Mouse (Mus musculus) lung, postnatal 14 days (tissue): Measurements from ENCODE around the gene Slc17a5.
"Not testable (repeated sequence)": the region's sequence is repeated elsewhere in the genome, so short reads cannot be mapped to it uniquely, and the experiment has no call there.

ENCODE experiments used
- DNase-seq: peaks from one replicate; pipeline ENCODE4 v3.0.0; 2021

The Slc17a5 gene

DNA sequence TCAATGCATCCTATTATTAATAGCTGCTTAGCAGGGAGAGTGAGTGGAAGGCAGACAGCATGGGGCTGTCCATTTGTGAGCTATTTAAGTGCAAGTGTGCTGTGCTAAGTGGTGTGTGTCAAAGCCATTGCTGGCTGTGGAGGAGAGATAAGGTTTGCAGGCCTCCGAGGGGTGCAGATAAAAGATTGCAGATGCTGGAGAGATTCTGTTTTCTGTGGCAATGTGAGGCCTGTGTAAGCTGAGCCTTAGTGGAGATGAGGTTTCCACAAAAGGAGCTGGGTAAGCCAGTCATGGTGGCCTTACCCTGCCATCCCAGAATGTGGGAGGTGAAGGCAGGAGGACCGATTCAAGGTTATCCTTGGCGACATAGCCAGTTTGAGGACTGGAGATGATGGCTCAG lies 71.7 kb downstream of the Slc17a5 start:
- DNase-seq: no peak

DNA sequence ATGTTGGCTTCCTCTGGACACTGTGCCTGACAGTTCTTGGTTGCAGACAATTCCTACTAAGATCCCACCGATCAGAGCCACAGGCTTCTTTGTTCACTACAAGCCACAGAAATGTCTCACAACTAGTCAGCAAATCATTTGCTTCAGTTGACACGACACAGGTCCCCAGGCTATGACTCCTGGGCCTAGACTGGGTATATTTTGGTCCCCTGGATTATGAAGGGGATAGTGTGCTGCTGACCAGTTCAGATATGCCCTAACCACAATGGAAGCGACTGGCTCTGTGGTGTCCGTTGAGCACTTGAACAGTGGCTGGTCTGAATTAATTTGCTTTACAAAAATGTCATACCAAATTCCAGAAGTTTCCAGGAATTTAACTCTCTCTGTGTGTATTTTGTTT lies 73.2 kb downstream of the Slc17a5 start:
- no peak for DNase-seq

DNA sequence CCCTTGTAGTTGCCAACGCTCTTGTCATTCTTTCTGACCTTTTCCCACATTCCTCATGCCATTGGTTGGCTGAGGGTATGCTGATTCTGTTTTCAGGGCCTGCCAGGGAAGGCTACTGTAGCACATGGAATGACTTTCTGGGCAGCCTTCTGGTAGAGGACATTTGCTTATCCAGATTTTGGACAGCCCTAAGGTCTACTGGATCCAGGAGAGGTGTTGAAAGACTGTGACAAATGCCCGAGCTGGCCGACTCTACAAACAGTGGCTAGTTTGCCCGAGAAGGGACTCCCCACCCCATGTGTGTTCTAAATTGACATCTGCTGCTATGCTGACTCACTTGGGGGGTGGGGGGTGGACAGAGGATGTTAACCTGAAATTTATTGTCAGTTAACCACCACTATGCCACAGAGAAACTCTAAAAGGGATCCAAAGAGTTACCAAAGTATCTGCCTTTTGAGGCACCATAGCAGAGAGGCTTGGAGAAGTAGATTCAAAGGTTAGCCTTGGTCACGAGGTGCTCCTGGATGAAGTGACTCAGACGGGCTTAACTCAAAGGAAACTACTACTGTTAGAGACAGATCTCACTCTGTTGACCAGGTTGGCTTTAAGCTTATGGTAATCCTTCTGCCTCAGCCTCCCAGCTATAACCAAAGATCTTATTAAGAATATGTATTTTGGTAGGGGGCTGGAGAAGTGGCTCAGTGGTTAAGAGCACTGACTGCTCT lies 73.9 kb downstream of the Slc17a5 start:
- no peak for DNase-seq

DNA sequence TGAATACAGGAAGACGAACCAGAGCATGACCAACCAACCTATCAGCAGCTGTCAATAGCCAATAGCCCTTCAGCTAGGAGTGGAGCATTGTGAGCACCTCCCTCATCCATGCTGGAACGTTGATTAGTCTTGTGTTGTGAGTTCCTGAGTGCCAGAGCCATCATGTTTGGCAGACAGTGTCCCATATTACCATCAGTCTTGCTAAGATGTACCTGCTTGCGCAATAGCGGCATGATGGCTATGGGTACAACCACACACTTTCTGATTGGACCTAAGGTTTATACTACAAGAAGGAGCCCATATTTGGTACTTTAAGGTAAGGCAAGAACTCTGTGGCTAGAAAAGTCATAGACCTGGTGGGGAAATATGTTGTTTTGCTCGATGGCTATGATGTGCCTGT lies 76.1 kb downstream of the Slc17a5 start:
- DNase-seq: no peak

DNA sequence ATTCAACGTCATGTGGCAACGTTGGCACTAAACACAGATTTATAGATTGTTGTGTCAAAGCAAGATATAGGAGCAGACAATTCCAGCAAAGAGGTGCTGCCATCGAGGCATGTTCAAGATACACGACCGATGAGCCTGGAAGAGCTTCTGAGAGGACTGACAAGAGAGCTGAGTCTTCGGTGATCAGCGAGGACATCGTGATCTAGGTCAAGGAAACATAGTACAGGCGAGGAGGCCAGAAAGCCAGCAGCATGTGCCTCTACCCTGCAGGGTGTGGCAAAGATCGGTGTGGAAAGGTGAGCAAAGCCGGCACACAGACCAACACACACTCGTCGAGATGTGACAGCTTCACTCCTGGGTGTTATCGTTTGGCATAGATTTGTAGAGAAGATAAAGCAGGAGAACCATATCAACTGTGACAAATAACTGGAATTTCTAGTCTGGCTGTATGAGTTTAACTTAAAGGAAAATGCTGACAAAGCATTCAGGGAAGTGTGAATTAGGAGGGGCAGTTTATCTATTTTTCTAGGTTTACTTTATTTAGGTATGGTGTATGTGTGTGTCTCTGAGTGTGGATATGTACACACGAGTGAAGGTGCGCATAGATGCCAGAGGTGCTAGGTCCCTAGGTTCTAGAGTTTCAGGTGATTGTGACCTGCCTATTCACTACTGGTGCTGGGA lies 79.6 kb downstream of the Slc17a5 start:
- DNase-seq: no peak

DNA sequence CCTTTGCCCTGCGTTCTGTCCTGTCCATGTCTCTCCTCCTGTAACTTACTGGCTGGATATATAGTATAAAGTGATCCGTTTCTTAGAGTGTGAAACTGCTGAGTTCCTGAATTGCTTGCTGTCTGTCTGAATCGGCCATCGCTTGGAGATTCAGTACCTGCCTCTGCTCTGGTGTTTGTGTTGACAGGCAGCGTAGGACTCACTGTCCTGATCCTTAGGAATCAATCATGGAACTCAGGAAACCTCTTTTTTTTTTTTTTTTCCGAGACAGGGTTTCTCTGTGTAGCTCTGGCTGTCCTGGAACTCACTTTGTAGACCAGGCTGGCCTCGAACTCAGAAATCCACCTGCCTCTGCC lies 81.1 kb downstream of the Slc17a5 start:
- DNase-seq: no peak

DNA sequence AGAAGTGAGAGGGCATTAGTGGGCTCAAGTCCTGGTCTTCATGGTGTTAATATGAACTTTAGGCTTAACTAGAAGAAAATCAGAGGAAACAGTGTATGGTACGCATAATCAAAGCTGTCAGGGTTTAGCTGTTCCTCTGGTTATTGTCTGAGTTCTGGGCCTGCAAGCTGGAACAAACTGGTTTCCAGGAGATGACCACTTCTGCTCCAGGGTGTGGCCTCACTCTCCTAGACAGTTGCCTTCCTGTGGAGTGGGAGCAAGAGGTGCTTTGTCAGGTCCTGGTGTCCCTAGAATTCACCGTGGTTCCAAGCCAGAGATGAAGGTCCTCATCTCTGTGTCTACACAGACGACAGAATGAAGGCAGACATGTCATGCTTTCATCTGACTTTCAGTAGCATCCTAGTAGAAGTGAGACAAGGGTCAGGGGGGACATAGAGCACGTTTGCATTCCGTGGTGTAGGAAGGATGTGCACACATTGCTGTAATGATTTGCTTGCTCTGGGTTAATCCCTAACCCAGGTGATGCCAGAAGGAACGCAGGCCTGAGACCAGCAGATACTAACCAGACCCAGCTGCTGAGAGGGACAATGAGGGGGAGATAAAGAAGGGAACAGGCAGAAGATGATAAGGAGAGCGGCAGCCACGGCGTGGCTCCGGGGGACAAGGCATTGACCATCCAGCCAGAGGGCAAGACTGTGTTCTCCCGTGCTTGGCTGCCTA lies 81.7 kb downstream of the Slc17a5 start:
- no peak for DNase-seq

DNA sequence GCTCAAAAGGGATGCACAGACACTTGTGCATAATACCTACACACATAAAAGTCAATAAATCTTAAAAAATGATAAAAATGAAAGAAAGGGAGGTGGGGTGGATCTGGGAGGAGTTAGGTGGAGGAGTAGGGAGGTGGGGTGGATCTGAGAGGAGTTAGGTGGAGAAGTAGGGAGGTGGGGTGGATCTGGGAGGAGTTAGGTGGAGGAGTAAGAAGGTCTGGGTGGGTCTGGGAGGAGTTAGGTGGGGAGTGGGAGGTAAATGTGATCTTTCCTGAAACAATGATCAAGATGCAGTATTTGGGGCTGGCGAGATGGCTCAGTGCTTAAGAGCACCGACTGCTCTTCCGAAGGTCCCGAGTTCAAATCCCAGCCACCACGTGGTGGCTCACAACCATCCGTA lies 82.6 kb downstream of the Slc17a5 start:
- DNase-seq: no peak

DNA sequence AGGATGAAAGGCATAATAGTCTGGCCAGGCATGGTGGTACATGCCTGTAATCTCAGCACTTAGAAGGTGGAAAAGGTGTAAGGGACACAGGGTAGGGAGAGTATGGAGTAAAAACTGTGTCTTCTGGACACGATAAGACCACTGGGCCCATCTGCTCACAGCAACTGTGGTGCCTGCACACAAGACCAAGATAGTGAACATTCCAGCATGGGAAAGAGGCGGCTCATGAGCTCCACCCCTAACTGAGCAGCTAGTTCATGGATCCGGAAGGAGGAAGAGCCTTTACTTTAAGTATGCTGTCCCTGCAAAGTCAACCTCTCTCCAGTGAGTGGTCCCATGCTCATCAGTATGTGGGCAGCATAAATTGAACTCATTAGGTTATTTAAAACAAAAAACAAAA lies 83.2 kb downstream of the Slc17a5 start:
- DNase-seq: no peak

DNA sequence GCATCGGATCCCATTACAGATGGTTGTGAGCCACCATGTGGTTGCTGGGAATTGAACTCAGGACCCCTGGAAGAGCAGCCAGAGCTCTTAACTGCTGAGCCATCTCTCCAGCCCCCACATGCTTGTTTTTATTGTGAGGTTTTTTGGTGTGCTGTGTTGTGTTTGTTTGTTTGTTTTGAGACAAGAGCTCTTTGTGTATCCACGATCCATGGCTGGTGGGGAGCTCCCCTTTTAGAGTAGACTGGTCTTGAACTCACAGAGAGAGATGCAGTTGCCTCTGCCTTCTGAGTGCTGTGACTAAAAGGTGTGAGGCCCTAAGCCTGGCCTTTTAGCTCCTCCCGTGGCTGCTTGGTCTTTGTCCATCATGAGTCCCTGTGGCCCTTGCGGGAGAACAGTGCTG lies 83.7 kb downstream of the Slc17a5 start:
- no peak for DNase-seq

DNA sequence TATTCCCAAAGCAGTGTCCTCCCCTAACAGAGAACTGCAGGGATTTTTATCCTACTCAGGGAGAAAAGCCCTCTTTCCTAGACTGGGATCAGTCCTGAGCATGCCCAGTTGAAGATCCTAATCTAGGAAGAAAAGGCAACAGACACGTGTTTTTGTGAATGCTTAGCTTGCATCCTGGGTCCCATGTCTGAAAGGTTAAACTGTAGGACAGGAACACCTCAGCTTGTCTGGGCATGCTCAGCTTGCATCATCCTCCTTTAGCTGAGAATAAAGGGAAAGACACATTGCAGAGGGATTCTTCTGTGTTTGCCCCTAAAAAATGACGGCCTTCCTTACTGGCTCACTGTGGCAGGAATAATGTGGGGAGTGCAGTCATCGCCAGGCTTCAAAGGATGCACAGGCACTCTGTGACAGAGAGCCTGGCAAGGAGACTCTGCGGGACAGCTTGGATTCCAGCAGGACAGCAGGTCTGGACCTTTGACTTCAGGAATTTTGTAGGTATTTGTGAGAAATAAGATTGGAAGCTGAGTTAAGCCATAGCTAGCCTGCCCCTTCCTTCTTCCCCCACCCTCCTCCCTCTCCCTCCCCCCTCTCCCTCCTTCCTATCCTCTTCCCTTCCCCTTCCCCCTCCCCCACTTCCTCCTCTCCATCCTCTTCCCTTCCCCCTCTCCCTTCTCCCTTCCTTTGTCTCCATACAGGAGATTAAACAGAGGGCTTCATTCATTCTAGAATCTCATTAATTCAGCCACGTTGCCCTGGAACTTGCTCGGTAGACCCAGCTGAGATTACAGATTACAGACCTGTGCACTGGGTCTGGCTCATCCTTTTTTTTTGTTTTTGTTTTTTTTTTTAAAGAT lies 84.4 kb downstream of the Slc17a5 start:
- DNase-seq: no peak

DNA sequence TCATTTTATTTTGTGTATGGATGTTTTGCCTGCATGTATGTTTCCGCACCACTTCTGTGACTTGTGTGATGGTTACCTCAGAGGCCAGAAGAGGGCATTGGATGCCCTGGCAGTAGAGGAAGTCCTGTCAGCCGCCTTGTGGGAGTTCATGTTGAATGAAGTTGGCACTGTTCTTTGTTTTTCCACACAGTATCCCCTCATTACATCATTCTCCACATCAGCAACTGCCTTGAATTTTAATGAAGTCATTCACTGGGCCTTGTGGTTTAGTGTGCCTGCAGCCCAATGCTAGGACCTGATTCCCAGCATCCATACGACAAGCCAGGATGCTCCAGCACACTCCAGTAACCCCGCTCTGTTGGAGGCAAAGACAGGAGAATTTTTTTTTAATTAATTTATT lies 86.6 kb downstream of the Slc17a5 start:
- no peak for DNase-seq

DNA sequence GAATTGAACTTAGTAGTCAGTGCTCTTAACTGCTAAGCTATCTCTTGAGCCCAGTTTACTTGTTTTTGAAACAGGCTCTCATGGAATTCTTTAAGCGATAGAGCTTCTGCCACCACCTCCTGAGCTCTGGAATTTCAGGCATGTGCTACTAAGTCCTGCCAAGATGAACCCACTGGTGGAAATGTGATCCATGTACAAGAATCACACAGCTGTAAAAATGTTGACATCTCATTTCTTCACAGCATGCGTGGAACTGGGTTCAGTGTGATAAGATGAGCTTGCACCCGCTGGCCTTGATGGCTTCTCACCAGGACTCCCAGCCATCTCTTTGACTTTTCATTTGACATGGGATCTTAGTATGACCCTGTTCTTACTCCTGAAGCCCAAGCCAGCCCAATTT lies 87.5 kb downstream of the Slc17a5 start:
- DNase-seq: no peak

DNA sequence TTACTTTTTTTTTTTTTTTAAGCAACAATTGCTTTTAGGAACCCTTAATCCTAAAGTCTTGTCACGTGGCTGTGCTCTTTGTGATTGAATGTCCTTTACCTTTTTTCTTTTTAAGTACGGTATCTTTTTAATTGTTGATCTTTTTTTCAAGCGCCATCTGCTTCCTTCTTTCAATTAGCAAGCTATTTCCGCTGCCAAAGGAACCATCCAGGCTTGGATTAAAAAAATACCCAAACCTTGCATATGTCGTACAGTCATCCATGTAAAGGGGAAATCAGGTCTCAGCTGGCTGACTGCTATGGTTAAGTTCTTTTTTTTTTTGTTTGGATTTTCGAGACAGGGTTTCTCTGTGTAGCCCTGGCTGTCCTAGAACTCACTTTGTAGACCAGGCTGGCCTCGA lies 94.7 kb downstream of the Slc17a5 start:
- DNase-seq: no peak

DNA sequence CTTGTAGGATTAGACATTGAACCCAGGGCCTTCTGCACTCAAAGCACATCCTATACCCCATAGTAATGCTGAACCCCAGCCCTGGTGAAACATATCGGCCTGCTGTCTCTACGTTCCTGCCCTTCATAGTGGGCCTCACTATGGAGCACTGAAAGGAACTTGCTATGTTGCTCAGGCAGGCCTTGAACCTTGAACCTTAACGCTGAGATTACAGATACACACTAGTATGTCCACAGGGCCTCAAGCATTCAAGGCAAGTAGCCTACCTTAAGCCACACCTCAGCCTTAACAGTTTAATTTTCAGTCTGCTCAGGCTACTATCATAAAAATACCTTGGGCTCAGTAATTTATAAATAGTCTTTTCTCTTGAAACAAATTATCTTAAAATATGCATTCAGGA lies 95.6 kb downstream of the Slc17a5 start:
- DNase-seq: no peak

DNA sequence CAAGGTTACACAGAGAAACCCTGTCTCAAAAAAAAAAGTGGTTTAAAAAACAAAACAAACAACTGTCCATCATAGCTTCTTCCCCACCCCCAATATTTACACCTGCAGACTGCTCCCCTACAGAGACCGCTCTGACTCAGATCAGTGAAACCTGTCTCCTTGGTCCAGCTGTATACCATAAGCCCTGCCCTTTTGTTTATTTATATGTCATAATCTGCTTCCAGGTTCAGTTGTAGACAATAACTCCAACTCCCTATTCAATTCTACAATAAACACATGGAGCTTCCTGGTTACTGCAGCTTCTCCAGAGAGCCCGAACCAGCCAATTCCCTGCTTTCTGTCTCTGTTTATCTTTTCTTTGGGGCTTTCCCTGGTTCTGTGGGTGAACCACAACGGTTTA lies 96.7 kb downstream of the Slc17a5 start:
- no peak for DNase-seq

DNA sequence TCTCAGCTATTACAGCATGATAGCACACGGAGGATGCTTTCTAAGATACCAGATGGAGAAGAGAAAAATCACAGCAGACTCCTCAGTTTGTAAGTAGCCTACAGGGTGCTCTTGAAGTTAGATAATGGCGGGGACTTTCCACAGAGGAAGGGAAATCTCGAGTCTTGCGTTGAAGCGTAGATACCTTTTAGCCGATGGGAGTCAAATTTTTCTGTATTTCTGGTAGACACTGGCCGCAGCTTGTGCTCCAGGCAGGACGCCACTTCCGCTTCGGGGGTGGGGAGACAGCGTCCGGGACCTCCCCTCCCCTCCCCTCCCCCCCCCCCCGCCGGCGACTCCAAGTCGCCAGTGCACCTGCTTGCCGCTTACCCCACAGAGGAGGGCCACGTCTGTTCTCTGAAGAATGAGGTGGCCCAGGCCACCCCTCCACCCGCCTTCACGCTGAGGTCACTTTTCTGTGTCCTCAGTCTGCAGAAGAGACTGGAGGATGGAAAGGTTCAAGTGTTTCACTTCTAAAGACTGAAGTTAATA lies 98.9 kb downstream of the Slc17a5 start, which contains the start of gene Eef1a1:
Gene Eef1a1 (minus strand): TSS at position 262 of the 531 bp plus-strand sequence.
- peak; percentile 72 for DNase-seq

DNA sequence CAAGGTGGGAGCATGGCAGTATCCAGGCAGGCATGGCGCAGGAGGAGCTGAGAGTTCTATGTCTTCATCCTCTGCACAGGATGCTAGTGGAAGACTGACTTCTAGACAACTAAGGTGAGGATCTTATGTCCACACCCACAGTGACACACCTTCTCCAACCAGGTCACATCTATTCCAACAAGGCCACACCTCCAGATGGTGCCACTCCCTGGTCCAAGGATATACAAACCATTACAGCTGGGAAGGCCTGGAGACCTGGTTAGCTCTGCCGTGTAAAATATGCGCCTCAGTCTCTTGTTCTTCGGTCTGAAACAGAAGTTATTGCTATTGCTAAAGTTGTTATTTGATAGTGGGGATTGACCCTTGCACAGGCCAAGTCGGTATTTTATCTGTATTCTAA lies 99.8 kb downstream of the Slc17a5 start:
- not testable (repeated sequence) for DNase-seq
